Mouse (Mus musculus) testis, adult 2 months (tissue): ENCODE results near the gene E2f1.

Experiments
- CTCF ChIP-seq: fragments of 200-500 bp; IDR thresholded peaks from 2 replicates; pipeline ENCODE4 v1.5.1; 2012; ENCODE audit warnings: low read depth, mild to moderate bottlenecking, inconsistent platforms, low read length, moderate library complexity; ENCODE audit not compliant: control insufficient read depth, insufficient read depth, insufficient replicate concordance
- POLR2A ChIP-seq: fragments of 200-500 bp; IDR thresholded peaks from 2 replicates; pipeline ENCODE4 v1.6.1; 2012; ENCODE audit warnings: low read depth, mild to moderate bottlenecking, inconsistent platforms, low read length, moderate library complexity; ENCODE audit not compliant: control insufficient read depth

DNA sequence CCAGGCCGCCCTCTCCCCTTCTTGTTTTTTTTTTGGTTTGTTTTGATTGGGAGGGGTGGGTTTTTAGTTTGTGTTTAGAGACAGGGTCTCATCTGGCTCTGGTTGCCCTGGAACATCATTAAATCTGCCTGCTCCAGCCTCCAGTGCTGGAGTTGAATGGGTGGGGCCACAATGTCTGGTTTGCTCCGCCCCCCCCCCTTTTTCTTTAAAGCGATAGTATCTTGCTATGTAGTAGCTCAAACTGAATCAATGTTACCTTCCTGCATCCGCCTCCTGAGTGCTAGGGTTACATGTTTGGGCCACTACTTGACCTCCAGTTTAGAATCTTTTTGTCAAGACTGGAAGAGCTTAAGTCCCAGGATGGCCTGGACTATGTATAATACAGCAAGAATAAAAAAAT lies 1.6 kb upstream of the E2f1 start:
- TF ChIP-seq CTCF (no peak), POLR2A (no peak)
